Mouse (Mus musculus): ENCODE measurements around the gene Gm10577.

Gene Gm10577

GRCm38 (mm10) chr4:101020596-101020995 is at the start of gene Gm10577:
Gm10577 (minus strand) TSS chr4:101020696.
- no peak for DNase-seq (ENCODE audit: low spot score)

- DNase-seq (ENCODE audit: low spot score): peak; percentile 13
These were observed 48.9 kb upstream of the Gm10577 start for GRCm38 (mm10) chr4:101069154-101069971.

GRCm38 (mm10) chr4:101068786-101069153 is 48.3 kb upstream of the Gm10577 start, which contains the start of gene Raver2:
Raver2 (plus strand) TSS chr4:101068983.
- peak; percentile 47 for DNase-seq (ENCODE audit: low spot score)

GRCm38 (mm10) chr4:101066401-101066800 is 45.9 kb upstream of the Gm10577 start:
- DNase-seq (ENCODE audit: low spot score): no peak

GRCm38 (mm10) chr4:101062146-101062545 is 41.6 kb upstream of the Gm10577 start:
- peak; percentile 18 for DNase-seq (ENCODE audit: low spot score)

GRCm38 (mm10) chr4:101046576-101046975 is 26.1 kb upstream of the Gm10577 start:
- no peak for DNase-seq (ENCODE audit: low spot score)

GRCm38 (mm10) chr4:101044149-101044548 is 23.7 kb upstream of the Gm10577 start:
- DNase-seq (ENCODE audit: low spot score): no peak

- DNase-seq (ENCODE audit: low spot score): no peak
These were observed 23.2 kb upstream of the Gm10577 start for GRCm38 (mm10) chr4:101043691-101044090.

GRCm38 (mm10) chr4:101037156-101037555 is 16.7 kb upstream of the Gm10577 start:
- DNase-seq (ENCODE audit: low spot score): peak; percentile 40

- no peak for DNase-seq (ENCODE audit: low spot score)
These were observed 14.6 kb upstream of the Gm10577 start for GRCm38 (mm10) chr4:101035131-101035530.

- DNase-seq (ENCODE audit: low spot score): no peak
These were observed 12.6 kb upstream of the Gm10577 start for GRCm38 (mm10) chr4:101033047-101033446.

- DNase-seq (ENCODE audit: low spot score): no peak
These were observed 7.4 kb upstream of the Gm10577 start for GRCm38 (mm10) chr4:101027852-101028411.

GRCm38 (mm10) chr4:101026995-101027394 is 6.5 kb upstream of the Gm10577 start:
- no peak for DNase-seq (ENCODE audit: low spot score)

- peak; percentile 62 for DNase-seq (ENCODE audit: low spot score)
These were observed 6.1 kb upstream of the Gm10577 start for GRCm38 (mm10) chr4:101026566-101026965.

- no peak for DNase-seq (ENCODE audit: low spot score)
These were observed 2.7 kb downstream of the Gm10577 start for GRCm38 (mm10) chr4:101017806-101018205.

- no peak for DNase-seq (ENCODE audit: low spot score)
These were observed 11.4 kb downstream of the Gm10577 start for GRCm38 (mm10) chr4:101009092-101009491.

- DNase-seq (ENCODE audit: low spot score): no peak
These were observed 12.1 kb downstream of the Gm10577 start for GRCm38 (mm10) chr4:101008362-101008769.

GRCm38 (mm10) chr4:101002961-101003360 is 17.5 kb downstream of the Gm10577 start:
- no peak for DNase-seq (ENCODE audit: low spot score)

- DNase-seq (ENCODE audit: low spot score): no peak
These were observed 19.4 kb downstream of the Gm10577 start for GRCm38 (mm10) chr4:101001073-101001472.

- no peak for DNase-seq (ENCODE audit: low spot score)
These were observed 19.9 kb downstream of the Gm10577 start for GRCm38 (mm10) chr4:101000622-101001021.

- DNase-seq (ENCODE audit: low spot score): no peak
These were observed 21.6 kb downstream of the Gm10577 start for GRCm38 (mm10) chr4:100998906-100999305.

GRCm38 (mm10) chr4:100998145-100998544 is 22.4 kb downstream of the Gm10577 start:
- DNase-seq (ENCODE audit: low spot score): peak; percentile 50

- no peak for DNase-seq (ENCODE audit: low spot score)
These were observed 24.3 kb downstream of the Gm10577 start for GRCm38 (mm10) chr4:100996060-100996651.
